Mouse (Mus musculus) brain, embryonic 14.5 days (tissue): ENCODE measurements around the gene Emcn. TPM values are rescaled to one million over a fixed set of nuclear protein-coding genes. Genes with fewer than 3 reads are reported as not detected.

Experiments
- DNase-seq: peaks from one replicate; pipeline ENCODE4 v3.0.0-alpha.2; 2011; ENCODE audit warnings: low read depth
- CTCF ChIP-seq: fragments of 200-500 bp; IDR thresholded peaks from 2 replicates; pipeline ENCODE4 v1.5.1; 2012; ENCODE audit warnings: inconsistent platforms, mild to moderate bottlenecking, moderate library complexity, borderline replicate concordance; ENCODE audit not compliant: insufficient read depth, insufficient read length; ENCODE audit errors: extremely low read depth
- POLR2A ChIP-seq: fragments of 200-500 bp; IDR thresholded peaks from 2 replicates; pipeline ENCODE4 v1.6.1; 2012; ENCODE audit warnings: mild to moderate bottlenecking, inconsistent platforms, borderline replicate concordance; ENCODE audit not compliant: poor library complexity, insufficient read depth, insufficient read length, severe bottlenecking; ENCODE audit errors: extremely low read depth
- polyA plus RNA-seq: library from polyadenylated mRNA; depleted of rRNA; stranded (reverse); fragments of >200 nt; gene quantifications from 2 replicates; pipeline ENCODE4 v1.2.3, GENCODE M21; 2012

Emcn gene
- polyA plus RNA-seq, 1 experiment = 14.5 TPM

DNA sequence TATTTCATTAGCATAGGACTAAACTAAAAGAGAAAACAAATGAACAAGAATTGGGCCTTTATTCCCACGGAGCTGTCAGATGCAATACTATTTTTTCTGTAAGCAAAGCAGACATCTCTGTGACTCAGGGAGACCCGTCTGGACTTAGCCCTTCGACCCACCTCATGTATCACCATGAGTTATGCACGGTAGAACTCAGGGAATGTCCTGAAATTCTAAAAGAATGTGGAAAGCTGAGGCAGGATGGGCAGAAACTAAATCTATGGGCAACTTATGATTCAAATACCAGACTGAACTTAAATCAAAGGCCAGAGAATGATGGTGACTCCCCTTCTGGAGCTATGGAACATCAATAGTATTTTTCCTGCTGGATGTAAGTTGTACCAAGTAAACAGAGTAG lies 8.3 kb upstream of the Emcn start:
- no peak for DNase-seq
- TF ChIP-seq CTCF = no peak
- TF ChIP-seq POLR2A = no peak

DNA sequence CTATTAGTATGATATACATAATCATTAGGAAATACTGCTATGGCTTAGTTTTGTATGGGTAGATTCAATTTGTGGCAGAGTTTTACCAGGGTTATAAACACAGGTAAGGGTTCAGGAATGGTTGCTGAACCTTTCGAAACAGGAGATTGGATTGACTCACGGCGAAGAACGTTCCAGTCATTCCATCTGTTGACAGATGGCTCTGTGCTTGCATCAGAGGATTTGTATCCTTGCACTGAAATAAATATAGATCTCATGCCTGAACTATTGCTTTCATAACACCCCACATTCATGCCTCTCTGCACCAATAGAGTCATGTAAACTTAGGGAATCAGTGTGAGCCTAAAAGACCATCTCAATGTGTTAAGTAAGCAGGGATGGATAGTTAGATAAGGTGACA lies 4.9 kb upstream of the Emcn start:
- DNase-seq = no peak
- TF ChIP-seq POLR2A = no peak
- no peak for TF ChIP-seq CTCF

DNA sequence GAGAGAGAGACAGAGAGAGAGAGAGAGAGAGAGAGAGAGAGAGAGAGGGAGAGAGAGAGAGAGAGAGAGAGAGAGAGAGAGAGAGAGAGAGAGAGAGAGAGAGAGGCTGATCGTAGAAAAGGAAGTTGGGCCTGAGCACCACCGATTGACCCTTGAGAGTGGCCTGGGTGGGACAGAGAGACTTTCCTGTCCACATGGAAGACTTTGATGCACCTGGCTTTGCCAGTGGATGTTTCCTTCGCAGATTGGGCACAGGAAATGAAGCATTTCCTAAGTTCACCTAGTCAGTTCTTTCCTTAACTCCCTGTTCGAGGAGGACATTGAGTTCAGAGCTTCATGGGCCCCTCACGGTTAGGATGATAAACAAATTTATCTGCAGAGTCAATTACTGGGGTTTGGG lies 2.6 kb downstream of the Emcn start:
- no peak for DNase-seq
- TF ChIP-seq POLR2A = no peak
- no peak for TF ChIP-seq CTCF

DNA sequence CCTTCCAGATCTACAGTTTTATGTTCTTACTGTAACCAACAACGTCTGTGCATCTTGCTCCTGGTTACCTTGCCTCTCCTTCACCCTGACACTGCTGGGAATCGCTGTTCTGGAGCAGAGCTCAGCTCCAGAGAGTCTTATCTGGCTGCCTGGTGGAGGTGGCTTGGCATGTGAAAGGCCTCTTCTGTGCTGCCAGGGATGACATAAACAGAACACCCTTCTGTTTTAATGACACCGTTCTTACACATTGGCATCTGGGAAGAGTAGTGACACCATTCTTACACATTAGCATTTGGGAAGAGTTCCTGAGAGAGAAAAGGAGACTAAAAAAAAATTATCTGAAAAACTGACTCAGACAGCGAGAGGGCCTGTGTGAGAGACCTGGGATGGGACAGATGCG lies 11.0 kb downstream of the Emcn start:
- no peak for DNase-seq
- TF ChIP-seq POLR2A = no peak
- no peak for TF ChIP-seq CTCF

DNA sequence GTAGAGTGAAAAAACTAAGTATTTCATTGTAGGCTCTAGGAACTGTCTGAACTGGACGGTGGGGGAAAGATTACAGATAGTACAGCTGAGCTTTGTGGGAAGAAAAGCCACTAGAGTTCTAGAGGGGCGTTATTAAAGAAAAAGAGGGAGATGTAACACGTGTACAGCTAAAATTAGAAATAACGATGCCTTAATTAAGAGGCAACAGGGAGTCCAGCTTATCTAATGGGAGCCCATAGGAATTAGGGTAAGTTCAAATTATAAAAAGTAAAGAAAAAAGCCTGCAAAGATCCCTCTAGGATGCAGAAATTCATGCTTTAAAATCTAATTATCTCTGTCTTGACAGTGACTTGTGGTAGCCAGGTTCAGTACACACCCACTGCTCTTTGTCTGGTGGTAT lies 15.8 kb downstream of the Emcn start:
- no peak for DNase-seq
- TF ChIP-seq POLR2A (no peak), CTCF (no peak)

DNA sequence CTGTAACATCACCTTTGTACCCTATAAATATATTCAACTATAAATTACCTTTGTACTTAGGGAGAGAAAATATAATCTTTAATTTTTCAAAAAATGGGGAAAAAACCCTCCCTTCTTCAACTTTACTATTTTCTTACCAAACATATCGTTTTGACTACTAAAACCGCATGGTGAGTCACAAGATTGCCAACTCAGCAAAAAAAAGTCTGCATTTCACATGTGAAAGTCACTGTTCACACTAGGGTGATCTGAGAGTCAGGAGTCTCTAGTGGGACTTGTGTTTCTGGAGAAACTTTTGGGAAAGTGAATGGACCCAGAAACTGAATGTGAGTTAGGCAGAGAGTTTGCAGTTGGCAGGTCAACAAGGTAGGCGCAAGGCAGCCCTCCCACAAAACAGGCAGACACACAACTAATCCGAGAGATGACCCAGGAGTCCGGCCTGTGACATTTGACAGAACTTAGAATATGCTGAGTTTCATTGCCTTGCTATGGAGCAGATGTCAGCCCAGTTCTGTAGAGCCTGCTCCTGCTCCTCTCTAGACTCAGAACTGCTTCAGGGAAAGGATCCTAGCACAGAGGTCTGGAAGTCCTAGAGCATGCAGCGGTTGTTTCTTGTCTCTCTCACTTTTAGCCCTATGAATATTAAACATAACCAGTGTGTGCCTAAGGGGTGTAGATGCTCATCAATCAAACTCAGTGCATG lies 26.4 kb downstream of the Emcn start:
- TF ChIP-seq CTCF = no peak
- no peak for TF ChIP-seq POLR2A
- DNase-seq = no peak

DNA sequence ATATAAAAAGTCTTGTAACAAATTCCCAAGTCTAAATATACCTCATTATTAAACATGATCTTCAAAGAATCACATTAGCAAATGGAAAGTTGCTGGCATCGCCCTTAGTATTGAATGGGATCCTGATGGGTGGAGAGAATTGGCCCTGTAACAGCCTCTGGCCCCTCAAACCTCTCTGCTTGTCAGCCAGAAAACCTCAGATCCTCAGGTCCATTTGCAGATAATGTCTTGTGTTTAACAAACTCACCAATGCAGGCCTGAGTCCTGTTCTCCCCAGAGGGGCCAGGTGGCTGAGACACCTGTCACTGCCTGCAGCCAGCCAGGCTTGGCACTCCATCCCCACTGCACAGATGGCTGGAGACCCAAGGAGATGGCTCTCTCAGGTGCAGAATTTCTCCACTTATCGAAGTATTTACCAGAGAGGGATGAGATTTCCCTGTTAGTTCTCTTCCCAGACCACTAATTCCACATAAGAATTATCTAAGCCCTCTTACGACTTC lies 27.0 kb downstream of the Emcn start:
- no peak for TF ChIP-seq CTCF
- no peak for TF ChIP-seq POLR2A
- DNase-seq = peak; percentile 75

DNA sequence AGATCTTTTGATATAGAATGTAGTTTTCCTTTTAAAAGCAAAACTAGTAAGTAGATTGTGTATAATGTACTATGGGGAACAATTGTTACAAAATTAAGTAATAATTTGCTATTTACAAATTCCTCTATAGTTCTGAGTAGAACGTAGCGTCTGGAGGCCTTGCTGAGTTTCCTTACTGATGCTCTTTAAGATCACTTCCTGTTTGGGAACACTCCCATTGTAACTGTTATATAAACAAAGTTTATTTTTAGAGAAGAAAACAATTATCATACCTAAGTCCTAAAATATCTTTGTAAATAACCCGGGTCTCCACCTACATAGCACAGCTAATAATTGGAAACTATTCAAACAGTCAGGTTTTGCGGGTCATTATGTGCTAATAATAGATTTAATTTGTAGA lies 32.0 kb downstream of the Emcn start:
- no peak for TF ChIP-seq POLR2A
- no peak for TF ChIP-seq CTCF
- DNase-seq = no peak

DNA sequence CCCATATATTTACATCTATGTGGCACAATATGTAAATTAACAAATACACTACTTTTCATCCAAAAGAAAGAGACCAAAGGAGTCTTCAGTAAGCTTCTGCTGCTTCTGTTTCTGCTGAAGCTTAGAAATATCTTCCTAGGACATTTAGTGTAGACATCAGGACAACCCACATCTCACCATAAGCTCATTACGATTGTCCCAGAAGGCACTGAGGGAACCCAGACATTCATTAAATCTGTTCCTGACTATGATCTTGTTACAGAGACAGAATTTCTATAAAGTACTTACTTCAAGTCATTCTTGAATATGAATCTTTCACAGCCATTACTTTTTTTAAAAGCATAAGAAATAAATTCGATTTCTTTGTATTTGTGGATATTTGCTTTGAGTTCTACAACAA lies 41.4 kb downstream of the Emcn start:
- no peak for DNase-seq
- TF ChIP-seq POLR2A = no peak
- TF ChIP-seq CTCF = no peak

DNA sequence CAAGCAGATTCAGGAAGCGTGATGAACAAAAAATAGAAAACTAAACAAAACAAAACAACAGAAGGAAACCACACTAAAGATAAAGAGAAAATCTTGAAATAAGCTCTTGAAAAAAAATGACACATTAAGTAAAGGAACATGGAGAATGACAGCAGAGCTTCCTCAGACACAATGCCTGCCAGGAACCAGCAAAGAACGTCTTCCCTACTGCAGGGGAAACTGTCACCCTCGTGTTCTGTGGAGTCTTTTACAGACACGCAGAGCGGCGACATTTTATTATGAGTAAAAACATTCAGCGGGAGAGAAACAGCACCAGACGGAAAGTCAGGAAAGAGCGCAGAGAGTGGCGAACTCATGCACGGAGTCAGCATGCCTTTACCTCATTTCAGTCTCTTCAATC lies 54.7 kb downstream of the Emcn start:
- peak; percentile 19 for DNase-seq
- TF ChIP-seq CTCF (no peak), POLR2A (no peak)

DNA sequence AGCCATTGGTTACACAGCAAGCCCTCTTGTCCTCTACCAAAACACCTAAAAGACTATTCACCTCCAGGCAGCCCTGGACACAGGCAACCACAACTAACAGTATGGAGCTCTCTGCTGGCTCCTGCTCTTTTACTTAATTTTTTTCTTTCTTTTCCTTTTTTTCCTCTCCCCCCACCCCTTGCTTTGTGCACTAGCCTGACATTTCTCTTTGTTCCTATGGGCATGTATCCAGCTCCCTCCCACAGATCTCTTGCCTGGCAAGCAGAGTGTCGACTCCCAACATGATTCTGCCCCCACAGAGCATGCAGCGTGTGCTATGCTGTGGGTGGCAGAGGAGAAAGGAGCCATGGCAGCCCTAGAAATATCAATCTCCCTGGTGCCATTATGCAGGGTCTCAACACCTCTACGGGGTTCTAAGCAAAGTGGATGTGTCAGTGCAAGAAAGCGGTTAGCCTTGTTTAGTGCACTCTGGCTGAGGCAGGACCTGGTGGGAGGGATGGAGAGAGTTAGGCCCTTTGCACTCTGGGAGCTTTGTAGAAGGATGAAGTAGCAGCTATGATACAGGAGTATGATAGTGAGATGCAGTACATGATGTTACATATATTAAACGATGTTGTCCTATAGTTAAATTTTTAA lies 74.7 kb downstream of the Emcn start:
- peak; percentile 86 for DNase-seq
- TF ChIP-seq CTCF (no peak), POLR2A (no peak)

DNA sequence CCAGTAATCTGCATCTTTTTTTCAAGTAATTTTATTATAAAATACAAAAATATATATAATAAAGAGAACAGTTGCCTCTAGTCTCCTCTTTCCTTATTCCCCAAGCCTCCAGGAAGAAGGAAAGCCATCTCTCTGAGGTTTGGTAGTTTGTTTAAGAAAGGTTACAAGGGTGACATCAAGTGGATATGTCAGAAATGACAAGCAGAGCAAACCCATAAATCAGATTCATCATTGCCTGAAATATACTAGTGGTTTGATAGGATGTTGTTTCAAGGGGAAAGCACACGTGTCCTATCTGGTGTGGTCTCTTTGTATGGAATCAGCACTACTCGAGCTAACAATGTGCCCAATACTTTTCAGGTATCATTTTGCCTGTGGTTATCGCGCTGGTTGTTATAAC lies 77.8 kb downstream of the Emcn start:
- TF ChIP-seq POLR2A (no peak), CTCF (peak; percentile 36; the same call in 1 of the 2 replicates)
- peak; percentile 85 for DNase-seq

DNA sequence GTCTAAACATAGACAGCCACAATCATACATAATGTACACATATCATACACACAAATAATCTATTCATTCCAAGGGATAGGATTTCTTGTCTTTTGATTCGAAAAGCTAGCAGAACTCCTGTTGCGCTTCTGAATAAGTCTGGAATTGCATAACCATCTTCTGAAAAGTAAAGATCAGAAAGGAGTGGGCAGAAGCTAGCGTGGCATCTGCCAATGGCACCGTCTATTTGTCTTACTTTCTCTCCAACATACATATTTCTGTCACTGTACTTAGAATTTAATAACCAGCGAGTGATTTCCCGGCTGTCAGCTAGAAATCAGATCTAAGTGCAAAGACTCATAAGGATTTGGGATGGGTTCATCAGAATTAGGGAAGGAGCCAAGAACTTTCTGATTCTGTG lies 88.6 kb downstream of the Emcn start:
- DNase-seq = no peak
- no peak for TF ChIP-seq POLR2A
- no peak for TF ChIP-seq CTCF
